Mouse (Mus musculus): ENCODE results near the gene Myl3. TPM values are rescaled to one million over a fixed set of nuclear protein-coding genes. Genes with fewer than 3 reads are reported as not detected.

The Myl3 gene
- total RNA-seq (2023): not detected

GRCm38 (mm10) chr9:110741711-110742294, at the start of gene Myl3:
Myl3 (plus strand) TSS chr9:110741861.

DNA sequence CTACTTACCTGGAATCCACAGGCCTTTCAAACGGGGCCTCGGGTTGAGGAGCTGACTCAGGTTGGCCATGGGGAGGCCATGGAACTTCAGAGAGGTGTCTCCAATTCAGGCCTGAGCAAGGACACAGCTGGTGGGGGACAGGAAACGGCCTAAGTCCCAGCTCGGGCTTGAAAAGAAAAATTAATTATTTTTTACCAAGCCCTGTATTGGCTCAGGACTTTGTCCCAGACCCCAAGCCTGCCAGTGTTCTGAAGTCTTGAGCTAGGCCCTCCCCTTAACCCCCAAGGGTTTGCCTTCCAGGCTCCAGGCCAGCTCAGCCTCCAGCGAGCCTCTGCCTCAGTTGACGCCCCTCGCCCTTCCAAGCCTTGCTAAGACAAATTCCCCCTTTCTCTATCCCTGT, 5.3 kb downstream of the Myl3 start, which contains the start of gene Pth1r:
Gene Pth1r, minus strand, starts transcription at position 185 of the 400 bp plus-strand sequence.

GRCm38 (mm10) chr9:110797866-110798265, 56.2 kb downstream of the Myl3 start, which contains the start of gene Prss42:
Prss42 (plus strand) TSS chr9:110798166.

GRCm38 (mm10) chr9:110813789-110814188, 72.1 kb downstream of the Myl3 start, which contains the start of gene Prss44:
Prss44 (plus strand) TSS chr9:110813994.

Other genes with a start within 250 kb of the Myl3 start
- gene Setd2, start 209.3 kb upstream of the Myl3 start, total RNA-seq (2023): 154 TPM
- 4.3 TPM for gene Nradd, start 117.4 kb upstream of the Myl3 start, total RNA-seq (2023)
- 66.0 TPM for gene Nbeal2, start 87.7 kb upstream of the Myl3 start, total RNA-seq (2023)
- gene Ccdc12, start 85.4 kb upstream of the Myl3 start, total RNA-seq (2023): 81.8 TPM
- gene Pth1r, start 5.3 kb downstream of the Myl3 start, total RNA-seq (2023): not detected
- gene Prss42, start 56.3 kb downstream of the Myl3 start, total RNA-seq (2023): not detected
- gene Prss44, start 72.1 kb downstream of the Myl3 start, total RNA-seq (2023): not detected
- not detected for gene Prss43, start 84.8 kb downstream of the Myl3 start, total RNA-seq (2023)
- not detected for gene Prss45, start 92.7 kb downstream of the Myl3 start, total RNA-seq (2023)
- not detected for gene Prss46, start 102.6 kb downstream of the Myl3 start, total RNA-seq (2023)
- not detected for gene Prss50, start 116.1 kb downstream of the Myl3 start, total RNA-seq (2023)
- gene Als2cl, start 138.0 kb downstream of the Myl3 start, total RNA-seq (2023): 375 TPM
- 17.3 TPM for gene Tmie, start 138.3 kb downstream of the Myl3 start, total RNA-seq (2023)
- 2.2 TPM for gene Fam240a, start 175.0 kb downstream of the Myl3 start, total RNA-seq (2023)
- gene Tdgf1, start 204.3 kb downstream of the Myl3 start, total RNA-seq (2023): 2.1 TPM
- gene Lrrc2, start 209.7 kb downstream of the Myl3 start, total RNA-seq (2023): not detected
- gene Rtp3, start 248.7 kb downstream of the Myl3 start, total RNA-seq (2023): not detected